Mouse (Mus musculus): ENCODE results near the gene Arpc2. TPM values are rescaled to one million over a fixed set of nuclear protein-coding genes. Genes with fewer than 3 reads are reported as not detected.

Gene Arpc2
- total RNA-seq, 2 experiments from 2014 or later = 404 to 421 TPM

DNA sequence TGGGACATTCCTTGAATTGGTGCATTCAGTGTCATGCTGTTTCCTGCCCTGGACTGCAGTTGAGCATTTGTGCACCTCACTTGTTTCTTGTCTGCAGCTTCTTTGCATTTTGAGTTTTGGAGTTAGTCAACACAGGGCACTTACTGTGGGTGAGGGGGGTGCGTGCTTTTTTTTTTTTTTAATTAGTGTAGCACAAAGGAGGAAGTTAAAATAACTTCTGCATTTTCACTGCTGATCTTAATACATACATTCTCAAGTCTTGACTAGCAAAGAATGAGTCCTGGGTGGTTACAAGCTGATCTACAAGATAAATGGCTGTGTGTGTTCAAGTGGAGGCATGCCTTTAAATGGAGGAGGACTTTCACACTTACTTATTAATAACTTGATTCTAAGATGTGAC is 2.3 kb downstream of the Arpc2 start:
- no peak for DNase-seq (ENCODE audit: extremely low spot score in 1 of 2, low spot score in 1 of 2)

DNA sequence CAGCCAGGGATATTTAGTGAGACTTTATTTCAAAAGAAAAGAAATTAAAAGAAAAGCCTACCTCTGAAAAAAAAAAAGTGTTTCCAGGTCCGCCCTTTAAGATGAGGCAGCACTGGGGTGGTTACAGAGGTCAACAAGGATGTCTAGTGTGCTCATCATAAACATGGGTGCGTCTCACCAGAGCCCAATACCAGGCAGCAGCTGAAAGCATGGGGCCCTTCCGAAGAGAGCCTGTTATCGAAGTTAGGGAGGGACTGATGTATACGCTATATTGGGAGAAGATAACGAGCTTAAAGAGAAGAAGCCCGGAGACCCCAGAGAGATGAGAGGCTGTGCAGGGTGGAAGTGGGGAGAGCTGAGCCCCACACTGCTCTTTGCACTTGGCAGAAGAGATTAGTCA is 3.3 kb downstream of the Arpc2 start:
- DNase-seq (ENCODE audit: extremely low spot score in 1 of 2, low spot score in 1 of 2) = no peak

DNA sequence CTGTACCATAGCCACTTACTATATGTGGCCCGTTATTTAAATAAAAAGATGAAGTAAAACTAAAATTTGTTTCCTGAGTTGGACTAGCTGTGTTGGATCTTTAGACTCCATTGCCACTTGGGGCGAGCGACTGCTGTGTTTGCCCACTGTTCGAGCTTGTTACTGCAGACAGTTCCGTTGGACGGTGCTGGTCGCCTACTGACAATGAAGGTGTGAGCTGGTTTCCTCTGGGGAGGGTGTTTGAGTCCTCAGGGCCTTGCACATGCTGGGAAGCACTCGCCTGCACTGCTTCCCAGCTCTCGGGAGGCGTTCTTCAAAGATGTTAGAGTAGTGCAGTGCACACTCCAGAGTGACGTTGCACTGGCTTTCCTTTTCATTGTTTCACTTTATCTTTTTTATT is 3.7 kb downstream of the Arpc2 start:
- DNase-seq (ENCODE audit: extremely low spot score in 1 of 2, low spot score in 1 of 2) = peak in 1 of 2 experiments; percentile 23

DNA sequence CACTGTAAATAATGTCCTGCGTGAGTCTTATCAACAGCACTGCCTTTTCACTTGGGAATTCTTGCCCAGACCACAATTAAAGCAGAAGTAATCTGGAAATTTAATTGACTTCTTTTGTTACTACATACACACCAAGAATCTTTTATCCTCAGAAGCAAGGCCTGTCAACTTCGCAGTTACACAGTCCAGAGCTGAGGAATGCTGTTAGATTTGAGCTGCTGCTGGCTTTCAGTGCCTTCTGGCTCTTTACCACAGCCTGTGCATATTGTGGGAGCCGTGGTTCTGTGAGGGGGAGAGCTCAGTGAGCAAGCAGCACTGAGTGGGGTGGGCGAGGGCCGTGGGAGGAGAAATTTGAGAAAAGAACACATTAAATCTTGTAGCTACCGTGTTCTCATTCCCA is 4.4 kb downstream of the Arpc2 start:
- peak; percentile 29 to 46 for DNase-seq (ENCODE audit: extremely low spot score in 1 of 2, low spot score in 1 of 2)

DNA sequence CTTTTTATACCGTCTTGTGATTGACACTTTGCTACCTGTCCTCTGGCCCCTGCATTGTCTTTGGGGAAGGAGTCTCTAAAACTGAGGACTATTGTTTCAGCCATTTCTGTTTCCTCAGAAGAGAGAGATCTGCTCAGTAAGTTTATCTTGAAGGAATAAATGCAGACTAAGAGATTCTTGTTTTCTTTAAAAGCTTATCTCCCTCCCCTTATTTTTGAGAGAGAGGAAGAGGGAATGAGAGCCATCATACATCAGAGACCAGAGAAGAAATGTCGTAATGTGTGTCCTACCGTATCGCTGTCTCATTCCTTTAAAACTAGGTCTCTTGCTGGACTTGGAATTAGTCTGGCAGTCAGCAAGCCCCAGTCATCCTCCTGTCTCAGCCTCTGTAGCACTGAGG is 4.9 kb downstream of the Arpc2 start:
- no peak for DNase-seq (ENCODE audit: extremely low spot score in 1 of 2, low spot score in 1 of 2)

DNA sequence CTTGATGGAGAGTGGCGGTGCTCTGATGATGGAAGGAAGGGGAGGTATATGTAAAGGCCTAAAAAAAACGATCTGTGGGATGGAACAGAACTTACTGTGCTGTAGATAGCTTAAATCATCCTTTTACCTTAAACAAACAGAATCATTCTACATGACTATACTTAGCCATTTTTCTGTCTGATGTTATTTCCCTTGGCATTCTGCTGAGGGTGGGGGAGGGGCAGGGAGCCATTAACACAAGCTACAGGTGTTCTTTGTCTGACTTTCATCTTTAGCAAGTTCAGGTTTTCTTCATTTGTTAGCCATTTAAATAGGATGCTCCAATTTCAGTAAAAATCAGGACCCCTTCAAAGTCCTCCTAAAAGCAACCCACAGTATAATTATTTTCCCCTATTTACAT is 9.6 kb downstream of the Arpc2 start:
- no peak for DNase-seq (ENCODE audit: extremely low spot score in 1 of 2, low spot score in 1 of 2)

DNA sequence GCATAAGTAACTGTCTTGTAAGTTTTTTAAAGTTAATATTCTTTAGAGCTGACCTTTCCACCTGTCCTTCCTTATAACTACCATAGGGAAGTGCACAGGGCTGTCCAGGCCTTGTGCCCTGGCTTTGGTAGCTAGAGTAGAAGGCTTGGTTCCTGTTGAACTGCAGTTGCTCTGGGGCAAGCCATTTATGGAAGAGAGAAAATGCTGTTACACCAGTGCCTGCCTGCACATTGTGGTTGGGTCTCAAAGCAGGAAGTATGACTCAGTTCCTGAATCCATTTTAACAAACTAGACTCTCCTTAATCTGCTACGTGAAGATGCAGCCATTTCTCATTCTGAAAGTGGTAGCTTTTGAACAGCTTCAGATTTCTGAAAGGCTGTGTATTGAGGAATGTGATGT is 12.9 kb downstream of the Arpc2 start:
- DNase-seq (ENCODE audit: extremely low spot score in 1 of 2, low spot score in 1 of 2) = no peak

DNA sequence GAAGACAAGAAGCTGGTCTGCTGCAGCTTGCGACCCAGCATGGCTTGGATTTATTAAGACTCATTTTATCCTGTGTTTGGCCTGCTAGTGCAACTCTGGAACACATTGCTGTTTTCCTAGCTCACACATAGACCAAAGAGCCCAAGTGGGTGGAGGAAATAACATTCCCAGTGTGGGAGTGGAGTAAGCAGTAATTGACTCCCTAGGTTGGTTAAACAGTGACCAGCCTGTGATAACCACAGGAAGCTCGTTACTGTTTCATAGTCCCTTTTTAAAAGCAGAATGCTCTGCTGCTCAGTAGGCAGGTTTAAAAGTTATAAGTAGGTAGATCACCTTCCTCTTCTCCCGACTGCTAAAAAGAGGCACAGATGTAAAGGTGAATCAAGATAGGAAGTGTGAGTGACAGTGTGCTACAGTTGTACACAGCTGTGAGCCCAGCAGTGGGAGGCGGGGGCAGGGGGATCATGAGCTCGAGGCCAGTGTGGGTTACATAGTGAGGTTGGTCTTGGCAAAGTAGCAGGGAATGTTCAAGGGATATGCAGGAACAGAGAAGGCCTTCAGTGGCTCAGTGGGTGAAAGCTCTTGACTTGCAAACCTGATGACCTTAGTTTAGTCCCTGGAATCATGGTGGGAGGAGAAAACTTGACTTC is 13.6 kb downstream of the Arpc2 start:
- DNase-seq (ENCODE audit: extremely low spot score in 1 of 2, low spot score in 1 of 2) = no peak

DNA sequence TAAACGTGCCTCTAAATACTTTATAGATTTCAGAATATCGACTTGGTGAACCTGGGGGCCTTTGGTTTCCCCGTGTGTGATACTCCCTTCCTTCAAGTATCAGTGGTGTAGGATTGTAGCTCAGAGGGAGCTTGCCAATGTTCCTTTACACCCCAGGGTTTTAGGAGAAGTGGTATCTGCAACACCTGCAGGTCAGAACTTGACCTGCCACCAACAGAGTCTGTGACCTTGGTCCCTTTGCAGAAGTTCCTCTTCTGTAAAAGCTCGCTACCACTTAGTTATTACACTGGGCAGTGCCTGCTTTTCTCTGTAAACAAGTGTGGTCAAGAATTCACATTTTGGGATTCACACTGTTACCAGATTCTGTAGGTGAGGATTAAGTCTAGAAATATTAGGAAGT is 14.2 kb downstream of the Arpc2 start:
- DNase-seq (ENCODE audit: extremely low spot score in 1 of 2, low spot score in 1 of 2) = no peak

DNA sequence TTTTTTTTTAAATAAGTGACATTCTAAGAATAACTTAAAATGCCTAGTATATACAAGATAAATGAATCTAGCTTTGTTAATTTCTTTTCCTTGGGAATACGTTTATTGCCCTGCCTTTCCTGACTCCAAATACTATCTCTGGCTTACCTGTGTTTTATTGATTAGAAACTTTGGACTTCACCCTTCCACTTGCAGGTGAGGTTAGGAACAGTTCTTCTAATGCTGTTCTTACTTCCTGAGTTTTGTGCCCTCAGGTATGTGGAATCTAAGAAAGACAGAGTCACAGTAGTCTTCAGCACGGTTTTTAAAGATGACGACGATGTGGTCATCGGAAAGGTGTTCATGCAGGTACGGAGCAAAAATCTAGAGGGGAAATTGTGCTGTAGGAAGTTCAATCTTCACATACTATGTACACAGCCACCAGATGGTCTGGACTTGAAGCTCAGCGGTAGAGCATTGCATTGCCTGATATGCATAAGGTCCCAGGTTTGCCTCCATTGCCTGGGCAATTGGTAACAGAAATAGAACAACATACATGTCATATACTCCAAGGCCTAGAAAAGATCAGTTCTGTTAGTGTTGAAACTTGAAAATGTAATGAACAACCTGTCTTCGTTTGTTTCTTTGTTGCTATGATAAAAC is 19.9 kb downstream of the Arpc2 start:
- no peak for DNase-seq (ENCODE audit: extremely low spot score in 1 of 2, low spot score in 1 of 2)

DNA sequence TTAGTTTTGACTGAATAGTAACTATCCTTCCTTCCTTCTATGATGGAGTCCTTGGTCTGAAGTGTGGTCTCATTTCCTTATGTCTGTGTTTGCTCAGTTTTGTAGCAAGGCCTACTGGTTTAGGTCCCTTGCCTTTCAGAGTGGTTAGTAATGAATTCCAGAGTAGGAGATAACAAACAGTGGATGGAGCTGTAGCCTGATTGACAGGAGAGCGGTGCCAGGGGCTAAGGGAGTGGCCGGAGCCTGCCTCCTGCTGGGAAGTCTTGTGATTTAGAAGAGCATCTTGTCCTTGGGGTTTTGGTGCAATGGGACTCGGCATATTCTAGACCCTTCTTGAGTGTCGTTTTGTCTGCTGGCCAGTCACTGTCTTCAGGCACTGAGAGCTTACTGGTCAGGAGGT is 20.9 kb downstream of the Arpc2 start:
- DNase-seq (ENCODE audit: extremely low spot score in 1 of 2, low spot score in 1 of 2) = no peak

DNA sequence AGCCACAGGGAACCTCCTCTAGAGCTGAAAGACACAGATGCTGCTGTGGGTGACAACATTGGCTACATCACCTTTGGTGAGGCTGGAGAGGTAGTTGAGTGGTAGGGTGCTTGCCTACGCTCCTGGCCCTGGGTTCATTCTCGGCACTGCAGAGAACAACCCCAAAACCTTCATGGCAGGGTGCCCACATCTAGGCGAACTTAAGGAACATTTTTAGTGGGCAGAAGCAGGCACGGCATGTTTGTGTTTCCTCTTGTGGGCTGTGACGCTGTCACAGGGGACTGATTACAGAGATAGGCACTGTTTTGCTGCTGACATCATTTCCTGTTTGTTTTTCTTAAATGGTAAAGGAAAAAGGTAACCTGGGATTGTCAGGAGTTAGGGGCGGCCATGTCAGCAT is 26.6 kb downstream of the Arpc2 start:
- no peak for DNase-seq (ENCODE audit: extremely low spot score in 1 of 2, low spot score in 1 of 2)

DNA sequence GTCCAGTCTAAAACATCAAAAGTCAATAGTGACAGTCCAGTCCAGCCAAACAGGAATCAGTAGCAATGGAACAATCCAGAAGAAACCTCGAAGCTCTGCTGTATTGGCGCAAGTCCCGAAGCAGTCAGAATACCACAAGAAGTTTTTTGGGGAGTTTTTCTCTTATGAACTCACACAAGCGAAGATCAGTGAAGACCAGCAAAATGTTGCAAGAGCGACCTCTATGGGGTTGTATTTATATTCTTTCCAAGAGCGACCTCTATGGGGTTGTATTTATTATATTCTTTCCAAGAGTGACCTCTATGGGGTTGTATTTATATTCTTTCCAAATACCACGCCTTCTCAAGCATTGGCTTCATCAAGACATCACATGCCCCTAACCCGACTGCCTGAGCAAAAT is 32.9 kb downstream of the Arpc2 start:
- no peak for DNase-seq (ENCODE audit: extremely low spot score in 1 of 2, low spot score in 1 of 2)

DNA sequence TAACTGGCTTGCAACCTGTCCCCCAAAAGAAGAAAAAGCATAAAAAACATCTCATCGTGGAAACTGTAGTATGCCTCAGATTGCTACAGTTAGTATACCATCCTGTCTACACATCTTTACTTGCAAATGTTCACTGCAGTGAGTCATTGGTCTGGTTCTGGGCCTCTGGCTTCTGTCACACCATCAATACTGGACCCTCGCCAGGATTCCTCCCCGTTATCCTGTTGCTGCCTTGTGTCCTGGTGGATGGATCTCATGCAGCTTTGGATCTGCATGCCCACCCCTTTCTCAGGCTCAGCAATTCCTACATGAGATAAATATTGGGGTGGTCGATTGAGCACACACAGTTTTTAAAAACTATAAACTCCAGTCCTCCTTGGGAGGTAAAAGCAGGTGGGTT is 35.8 kb downstream of the Arpc2 start:
- peak in 1 of 2 experiments; percentile 33 for DNase-seq (ENCODE audit: extremely low spot score in 1 of 2, low spot score in 1 of 2)

DNA sequence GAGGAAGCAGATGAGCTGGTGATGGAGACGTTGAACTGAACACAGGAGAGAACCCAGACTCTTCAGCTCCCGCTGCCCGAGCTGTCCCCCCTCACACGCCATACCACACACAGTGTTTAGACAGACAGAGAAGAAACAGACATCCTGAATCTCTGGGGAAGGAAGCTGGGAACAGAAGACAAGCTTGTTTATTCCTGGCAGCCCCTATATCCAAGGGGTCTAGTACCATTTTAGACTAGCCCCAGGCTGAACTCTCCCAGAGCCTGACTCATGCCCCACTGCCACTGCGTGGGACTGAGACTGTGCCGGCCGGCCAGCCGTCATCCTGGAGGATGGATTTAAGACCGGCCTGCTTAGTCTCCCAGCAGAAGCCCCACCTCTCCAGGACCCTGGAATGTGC is 39.1 kb downstream of the Arpc2 start:
- no peak for DNase-seq (ENCODE audit: extremely low spot score in 1 of 2, low spot score in 1 of 2)

DNA sequence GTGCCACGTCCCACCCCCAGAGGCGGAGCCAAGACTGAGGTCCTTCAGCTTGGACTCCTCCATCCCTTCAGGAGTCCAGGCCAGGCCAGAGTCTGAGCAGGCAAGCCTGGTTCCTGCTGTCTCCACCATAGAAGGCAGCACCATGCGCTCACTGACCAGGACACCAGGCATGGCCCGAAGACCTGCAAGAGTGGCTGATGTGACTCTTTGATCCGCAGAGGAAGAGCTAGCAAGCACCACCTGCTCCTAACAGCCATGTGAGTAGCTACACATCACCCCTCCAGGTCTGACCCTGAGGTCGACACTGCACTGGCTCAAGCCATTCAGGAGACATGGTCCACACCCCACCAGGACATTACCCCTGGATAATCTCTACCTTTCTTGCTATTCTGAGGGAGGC is 41.2 kb downstream of the Arpc2 start:
- no peak for DNase-seq (ENCODE audit: extremely low spot score in 1 of 2, low spot score in 1 of 2)

DNA sequence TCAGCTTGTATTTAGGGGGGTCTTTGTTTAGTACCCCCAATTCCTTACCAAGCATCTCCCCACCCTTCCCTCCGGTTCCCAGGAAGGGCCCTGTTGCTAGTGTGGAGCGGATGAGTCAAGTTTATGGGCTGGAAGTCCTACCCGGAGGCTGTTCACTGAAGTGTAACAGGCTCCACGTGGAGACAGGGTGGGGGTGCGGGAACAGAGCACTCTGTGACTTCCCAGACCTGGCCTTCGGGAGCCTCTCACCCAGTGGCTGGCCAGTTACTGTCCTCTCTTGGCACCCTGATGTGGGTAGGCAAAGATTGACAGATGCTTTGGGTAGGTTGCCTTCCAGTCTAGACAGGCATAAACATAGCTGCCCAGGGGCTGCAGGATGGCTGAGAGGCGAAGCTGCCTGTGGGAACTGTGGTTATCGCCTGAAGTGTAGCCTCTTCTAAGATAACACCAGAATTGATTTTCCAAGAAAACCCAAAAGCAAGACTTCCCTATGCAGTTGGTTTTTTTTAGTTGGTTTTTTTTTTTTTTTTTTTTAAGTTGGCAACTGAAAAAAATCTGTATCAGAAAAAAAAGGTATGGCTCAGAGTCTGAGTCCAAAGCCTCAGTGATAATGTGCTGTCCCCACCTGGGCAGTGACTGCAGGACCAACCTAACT is 42.1 kb downstream of the Arpc2 start:
- no peak for DNase-seq (ENCODE audit: extremely low spot score in 1 of 2, low spot score in 1 of 2)

DNA sequence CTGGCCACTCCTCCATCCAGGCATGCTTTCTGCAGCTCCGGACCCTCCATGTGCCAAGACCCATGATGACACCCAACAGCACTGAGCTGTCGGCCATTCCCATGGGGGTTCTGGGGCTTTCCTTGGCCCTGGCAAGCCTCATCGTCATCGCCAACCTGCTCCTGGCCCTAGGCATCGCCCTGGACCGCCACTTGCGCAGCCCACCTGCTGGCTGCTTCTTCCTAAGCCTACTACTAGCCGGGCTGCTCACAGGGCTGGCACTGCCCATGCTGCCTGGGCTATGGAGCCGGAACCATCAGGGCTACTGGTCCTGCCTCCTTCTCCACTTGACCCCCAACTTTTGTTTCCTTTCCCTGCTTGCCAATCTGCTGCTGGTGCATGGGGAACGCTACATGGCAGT is 42.7 kb downstream of the Arpc2 start, which contains the start of gene Gpbar1:
Gpbar1 (plus strand) TSS at position 13 of the 400 bp plus-strand sequence.
- DNase-seq (ENCODE audit: extremely low spot score in 1 of 2, low spot score in 1 of 2) = no peak

DNA sequence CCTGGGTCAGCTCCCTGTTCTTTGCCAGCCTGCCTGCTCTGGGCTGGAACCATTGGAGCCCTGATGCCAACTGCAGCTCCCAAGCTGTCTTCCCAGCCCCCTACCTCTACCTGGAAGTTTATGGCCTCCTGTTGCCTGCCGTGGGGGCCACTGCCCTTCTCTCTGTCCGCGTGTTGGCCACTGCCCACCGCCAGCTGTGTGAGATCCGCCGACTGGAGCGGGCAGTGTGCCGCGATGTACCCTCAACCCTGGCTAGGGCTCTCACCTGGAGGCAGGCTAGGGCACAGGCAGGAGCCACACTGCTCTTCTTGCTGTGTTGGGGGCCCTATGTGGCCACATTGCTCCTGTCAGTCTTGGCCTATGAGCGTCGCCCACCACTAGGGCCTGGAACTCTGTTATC is 43.1 kb downstream of the Arpc2 start:
- DNase-seq (ENCODE audit: extremely low spot score in 1 of 2, low spot score in 1 of 2) = no peak

DNA sequence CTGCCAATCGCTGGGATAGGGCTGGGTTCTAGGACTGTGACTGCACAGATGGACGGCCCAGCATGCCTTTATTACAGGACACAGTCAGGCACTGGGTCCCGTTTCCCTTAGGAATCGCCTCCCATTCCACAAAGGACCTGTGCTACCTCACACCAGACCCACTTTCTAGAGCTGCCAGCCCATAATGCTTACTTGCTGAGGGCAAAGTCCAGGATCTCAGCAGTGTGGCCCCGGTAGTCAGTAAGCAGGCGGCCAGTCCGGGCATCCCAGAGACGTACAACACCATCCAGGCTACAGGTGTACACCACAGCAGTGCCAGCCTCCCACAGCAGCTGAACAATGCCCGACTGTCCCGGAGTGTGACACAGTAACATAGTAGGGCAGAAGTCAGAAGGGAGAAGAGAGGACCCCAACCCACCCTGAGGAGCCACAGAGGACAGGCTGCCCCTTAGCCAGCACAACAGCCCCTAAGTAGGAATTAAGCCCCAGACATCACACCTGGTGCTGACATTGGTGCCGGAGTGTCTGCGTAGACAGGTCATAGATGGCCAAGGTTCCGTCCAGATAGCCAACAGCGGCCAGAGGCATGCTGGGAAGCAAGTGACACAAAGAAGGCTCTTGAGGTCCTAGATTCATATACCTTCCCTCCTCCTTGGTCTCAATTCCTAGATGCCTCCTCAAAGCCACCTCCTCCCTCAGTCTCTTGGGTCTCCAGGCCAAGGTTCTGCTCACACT is 44.9 kb downstream of the Arpc2 start:
- no peak for DNase-seq (ENCODE audit: extremely low spot score in 1 of 2, low spot score in 1 of 2)

DNA sequence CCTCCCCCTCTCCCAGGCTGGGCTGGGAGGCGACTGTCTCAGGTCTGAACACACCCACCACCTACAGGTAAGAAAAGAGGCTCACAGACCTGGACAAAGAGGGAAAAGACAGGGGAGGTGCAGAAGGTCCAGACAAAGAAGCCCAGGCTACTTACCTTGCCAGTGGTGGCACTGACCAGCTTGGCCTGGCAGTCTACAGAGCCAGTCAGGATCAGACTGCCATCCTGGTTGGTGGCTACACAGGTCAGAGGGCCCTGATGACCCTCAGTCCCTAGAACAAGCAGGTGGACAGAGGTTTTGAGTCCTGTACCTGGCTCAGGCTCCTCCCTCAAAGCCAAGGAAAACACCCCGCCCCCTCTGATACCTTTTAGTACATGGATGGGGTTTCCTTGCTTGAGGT is 45.5 kb downstream of the Arpc2 start:
- DNase-seq (ENCODE audit: extremely low spot score in 1 of 2, low spot score in 1 of 2) = no peak

Data from layer of hippocampus, postnatal 25 days (tissue).